14 mouse cellular contexts compared by ENCODE assay signal in genomic region chr10:78143727-78144505, GRCm38 (mm10). TPM values are rescaled to one million over a fixed set of nuclear protein-coding genes. Genes with fewer than 3 reads are reported as not detected.
DNase-seq lines count a peak whose midpoint lies in the region; ATAC-seq and TF ChIP-seq lines count a peak whose summit lies in the region.
"Had no signal": no experiment of that assay in that cellular context is flagged by ENCODE, and none has a peak within 500 bp of the region (broad histone marks: within the 10 kb centered on the region; RNA-seq: fewer than 3 reads in every experiment).

No protein-coding gene starts in this region.

- ATAC-seq in heart, embryonic 11.5 days (replicated peaks; ENCODE audit: insufficient number of reproducible peaks, low FRiP score, low TSS enrichment): no peak
- peak; percentile 34 for ATAC-seq in megakaryocyte, adult 5-6 weeks (ENCODE audit: poor library complexity, severe bottlenecking)
- ATAC-seq: activated CD4-positive, CD25-positive, alpha-beta regulatory T cell, adult 4 months had no signal

- 40% methylated on average over 8 of the region's 8 CpGs for WGBS in heart, embryonic 11.5 days (ENCODE audit: insufficient replicate concordance)

- H3K27me3 ChIP-seq in heart, embryonic 11.5 days (ENCODE audit: control insufficient read depth, insufficient read depth, low read length): no peaks in the 10 kb centered on the region

- H3K27ac ChIP-seq in heart, embryonic 11.5 days (ENCODE audit: low read depth, low read length): no peak overlapping the region
- peak overlapping the region; percentile 34; the same call in 1 of the 2 replicates for H3K27ac ChIP-seq in left cerebral cortex, adult 2 months

- H3K4me1 ChIP-seq in heart, embryonic 11.5 days (ENCODE audit: control insufficient read depth, insufficient read depth, low read length): peaks cover 1% of the 10 kb centered on the region; the same call in 1 of the 2 replicates

- H3K4me3 ChIP-seq in heart, embryonic 11.5 days (ENCODE audit: low read depth, low read length): no peak overlapping the region
- H3K4me3 ChIP-seq in left cerebral cortex, adult 2 months: no peak overlapping the region
- H3K4me3 ChIP-seq: megakaryocyte, embryonic 14.5 days had no signal

- no peak overlapping the region for H3K4me2 ChIP-seq in heart, embryonic 11.5 days

- peak; percentile 97 for DNase-seq in heart, adult 11 months
- peak in 1 of 2 experiments; percentile 58 for DNase-seq in left cerebral cortex, adult 2 months (ENCODE audit: extremely low spot score in 1 of 2, low spot score in 2 of 2)
- no peak for DNase-seq in left cerebral cortex, adult 11 months (ENCODE audit: low spot score)
- DNase-seq in brain, adult 2 months (ENCODE audit: low read depth, low spot score): peak; percentile 87
- no peak for DNase-seq in spleen, adult 12 weeks (ENCODE audit: low spot score)
- no peak for DNase-seq in embryo, embryonic 10 days (ENCODE audit: low spot score)
- DNase-seq: B cell, adult 2 months; gastrocnemius, postnatal 36 days; liver; thymus, postnatal 14 days had no signal

- H3K9me3 ChIP-seq in heart, embryonic 11.5 days (replicated peaks; ENCODE audit: control insufficient read depth, low read length): no peaks in the 10 kb centered on the region

- TF ChIP-seq CTCF in left cerebral cortex, adult 2 months (IDR thresholded peaks at IDR 0.05): no peak

- intact Hi-C loops in left cerebral cortex, adult 2 months (cut with DNase I): no loop called here

- no peaks in the 10 kb centered on the region for H3K36me3 ChIP-seq in heart, embryonic 11.5 days (ENCODE audit: control insufficient read depth, insufficient read depth, low read length)

- no peak overlapping the region for H3K9ac ChIP-seq in heart, embryonic 11.5 days (ENCODE audit: low read depth, low read length)

RNA-seq across cellular contexts. Expression of gene D10Jhu81e, which starts 25.7 kb away (rescaled TPM):
- 24.1 and 27.9 TPM in 2 replicates for polyA plus RNA-seq in heart, embryonic 11.5 days (2014; fragmentation: Nextera tagmentation; extraction: Ambion mirVana)
- total RNA-seq in left cerebral cortex, adult 2 months (2021): 100 to 1,000 TPM; 104 TPM
- total RNA-seq in megakaryocyte, adult 5-6 weeks (2015): 22.7 and 25.3 TPM in 2 replicates
- total RNA-seq in megakaryocyte, adult 5-6 weeks (2017): 57.6 and 69.2 TPM in 2 replicates

RNA-seq across cellular contexts. Expression of gene Pwp2, which starts 41.0 kb away (rescaled TPM):
- polyA plus RNA-seq in heart, embryonic 11.5 days (2014; fragmentation: Nextera tagmentation; extraction: Ambion mirVana): 9.5 and 11.2 TPM in 2 replicates
- total RNA-seq in left cerebral cortex, adult 2 months (2021): 10 to 100 TPM; 19.6 to 19.7 TPM
- 2.2 and 3.0 TPM in 2 replicates for total RNA-seq in megakaryocyte, adult 5-6 weeks (2015)
- 7.4 and 8.8 TPM in 2 replicates for total RNA-seq in megakaryocyte, adult 5-6 weeks (2017)

Comparison
In these comparisons a context has a peak if more than half of its experiments do, and no peak if none do; other contexts are left out.
1. DNase-seq: peak in heart, adult 11 months (single experiment) and brain, adult 2 months (single experiment); none in left cerebral cortex, adult 11 months (single experiment), spleen, adult 12 weeks (single experiment) and embryo, embryonic 10 days (single experiment).